Mouse (Mus musculus) natural killer cell, adult 2 months (primary cell): ENCODE results near the gene Camta2.
A peak's percentile ranks its signal among the peaks of the same experiment; 100 is the strongest.

Source experiments
- DNase-seq, 2 experiments: peaks; one replicate each; pipeline ENCODE4 v3.0.0; 2022; ENCODE audit warnings: low spot score in 2 of 2

Camta2 gene

DNA sequence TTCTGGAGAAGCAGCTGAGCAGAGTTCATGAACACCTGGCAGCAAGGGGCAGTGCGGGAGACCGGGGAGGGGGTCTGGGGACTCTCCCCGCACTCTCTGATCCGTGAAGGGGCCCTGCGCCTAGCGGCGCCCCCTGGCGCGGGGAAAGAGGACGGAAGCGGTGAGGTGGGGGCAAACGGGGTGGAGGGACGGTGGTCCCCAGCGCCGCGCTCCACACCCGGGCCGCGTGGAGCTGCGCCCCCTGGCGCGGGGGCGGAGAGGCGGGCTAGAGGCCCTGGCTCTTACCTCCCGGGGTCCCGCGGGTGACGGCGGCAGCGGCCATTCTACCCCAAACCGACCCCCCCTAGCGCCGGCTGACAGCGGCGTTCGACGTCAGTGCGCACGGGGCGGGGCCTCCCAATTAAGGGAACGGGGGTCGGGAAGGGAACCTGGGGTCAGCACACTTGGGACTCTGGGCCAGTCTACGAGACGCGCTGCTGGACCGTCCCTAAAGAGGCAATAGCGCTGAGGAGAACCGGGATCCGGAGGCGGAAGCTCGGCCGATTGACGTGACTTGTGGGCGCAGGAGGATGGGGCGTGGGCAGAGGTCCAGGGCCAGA, at the start of gene Camta2:
Gene Camta2 (minus strand): TSS at position 505 of the 599 bp plus-strand sequence.
- DNase-seq, result peak; percentile 77 to 78

DNA sequence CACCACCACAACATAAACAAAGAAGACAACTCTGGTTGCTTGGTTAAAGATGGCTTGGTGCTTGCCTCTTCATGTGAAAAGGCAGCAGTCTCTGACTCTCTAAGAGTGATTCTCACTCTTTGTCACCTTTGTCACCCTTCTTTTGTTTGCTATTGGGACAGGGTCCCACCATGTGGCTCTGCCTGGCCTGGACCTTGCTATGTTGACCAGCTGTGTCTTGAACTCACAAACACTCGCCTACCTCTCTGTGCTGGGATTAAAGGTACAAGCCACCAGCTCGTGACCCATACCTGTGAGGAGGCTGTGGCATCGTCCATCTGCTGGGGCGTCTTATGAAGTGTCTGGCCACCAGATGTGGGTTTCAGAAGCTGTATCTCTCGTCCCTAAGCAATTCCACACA, 45.4 kb upstream of the Camta2 start:
- DNase-seq, result no peak

DNA sequence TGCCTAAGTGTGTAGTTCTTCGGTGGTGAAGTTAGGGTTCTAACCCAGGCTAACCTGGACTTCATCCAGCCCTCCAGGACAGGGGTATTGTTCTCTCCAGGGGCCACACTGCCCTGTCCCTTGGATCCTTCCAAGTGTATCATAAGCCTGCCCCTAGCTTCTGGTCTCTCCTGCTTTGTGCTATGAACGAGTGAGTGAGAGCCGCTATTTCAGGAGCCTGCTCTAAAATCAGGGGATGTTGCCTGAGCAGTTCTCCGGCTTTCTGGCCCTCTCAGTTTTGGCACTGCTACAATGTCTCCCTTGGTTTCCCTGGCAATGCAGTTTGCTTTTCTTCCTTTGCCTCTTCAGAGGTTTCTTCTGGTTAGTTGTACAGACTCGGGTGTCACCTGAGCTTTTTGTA, 43.3 kb upstream of the Camta2 start:
- no peak for DNase-seq

- DNase-seq, result no peak
These were observed 42.6 kb upstream of the Camta2 start for GRCm38 (mm10) chr11:70730427-70731038.

- DNase-seq, result no peak
These were observed 39.5 kb upstream of the Camta2 start for GRCm38 (mm10) chr11:70727385-70727784.

DNA sequence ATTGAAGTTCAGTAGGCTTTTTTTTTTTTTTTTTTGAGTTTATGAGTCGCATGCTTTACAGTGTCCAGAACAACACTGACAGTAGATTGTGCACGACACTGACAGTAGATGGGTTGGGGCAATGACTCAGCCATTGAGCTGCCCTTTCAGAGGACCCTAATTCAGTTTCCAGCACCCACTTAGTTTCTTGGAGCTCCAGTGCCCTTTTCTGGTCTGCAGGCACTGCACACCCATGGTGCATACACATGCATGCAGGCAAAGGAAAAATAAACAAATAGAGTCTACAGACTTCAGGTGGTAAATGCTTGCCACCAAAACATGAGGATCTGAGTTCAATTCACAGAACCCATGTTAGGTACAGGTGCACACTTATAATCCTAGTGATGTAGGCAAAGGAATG, 38.7 kb upstream of the Camta2 start:
- no peak for DNase-seq

DNA sequence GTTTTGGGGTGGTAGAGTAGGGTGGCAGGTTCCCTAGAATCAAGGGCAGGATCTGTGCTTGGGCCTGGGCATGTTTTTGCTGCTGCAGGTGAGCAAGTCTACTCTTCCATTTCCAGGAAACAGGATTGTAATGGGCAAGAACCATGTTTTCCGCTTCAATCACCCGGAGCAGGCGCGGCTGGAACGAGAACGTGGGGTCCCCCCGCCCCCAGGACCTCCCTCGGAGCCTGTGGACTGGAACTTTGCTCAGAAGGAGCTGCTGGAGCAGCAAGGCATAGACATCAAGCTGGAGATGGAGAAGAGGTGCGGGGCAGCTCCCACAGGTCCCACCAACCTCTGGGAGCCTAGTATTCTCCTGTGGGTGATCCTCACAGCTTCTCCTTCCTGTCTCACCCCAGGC, 36.8 kb upstream of the Camta2 start:
- no peak for DNase-seq

DNA sequence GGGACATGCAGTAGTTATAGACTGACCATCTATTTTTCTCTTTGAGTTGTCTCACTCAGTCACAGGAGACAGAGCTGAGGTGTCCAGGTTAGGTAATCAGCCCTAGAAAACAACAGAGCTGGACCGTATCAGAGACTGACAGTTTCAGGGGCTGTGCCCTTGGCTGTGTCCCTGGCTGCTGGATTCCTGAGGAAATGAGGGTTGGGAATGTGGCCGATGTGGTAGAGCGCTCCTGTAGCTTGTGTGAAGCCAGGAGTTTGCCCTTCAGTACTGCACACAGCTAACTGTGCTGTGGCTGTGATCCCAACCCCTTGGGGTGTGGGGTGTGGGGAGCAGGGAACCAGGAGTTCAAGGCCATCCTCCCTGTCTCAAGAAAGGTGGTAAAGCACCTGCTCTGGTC, 33.2 kb upstream of the Camta2 start:
- DNase-seq, result no peak

- peak; percentile 29 to 45 for DNase-seq
These were observed 32.7 kb upstream of the Camta2 start for GRCm38 (mm10) chr11:70720567-70720966.

GRCm38 (mm10) chr11:70718481-70718880, 30.6 kb upstream of the Camta2 start:
- no peak for DNase-seq

DNA sequence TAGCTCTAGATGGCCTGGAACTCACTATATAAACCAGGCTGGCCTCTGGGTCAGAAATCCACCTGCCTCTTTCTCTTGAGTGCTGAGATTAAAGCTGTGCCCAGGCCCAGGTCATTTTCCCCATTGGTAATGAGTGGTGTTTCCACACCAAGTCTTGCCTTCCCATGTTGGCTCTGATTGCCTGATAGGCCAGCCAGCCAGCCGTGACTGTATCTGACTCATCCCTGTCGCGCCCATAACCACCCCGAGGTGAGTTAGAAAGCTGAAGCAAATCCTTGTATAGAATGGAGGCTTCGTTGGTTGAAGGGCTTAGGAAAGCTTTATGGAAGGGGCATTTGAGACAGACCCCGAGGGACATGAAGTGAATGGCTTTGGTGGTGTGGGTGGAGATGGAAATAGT, 27.9 kb upstream of the Camta2 start:
- no peak for DNase-seq

- DNase-seq, result no peak
These were observed 25.3 kb upstream of the Camta2 start for GRCm38 (mm10) chr11:70713222-70713621.

DNA sequence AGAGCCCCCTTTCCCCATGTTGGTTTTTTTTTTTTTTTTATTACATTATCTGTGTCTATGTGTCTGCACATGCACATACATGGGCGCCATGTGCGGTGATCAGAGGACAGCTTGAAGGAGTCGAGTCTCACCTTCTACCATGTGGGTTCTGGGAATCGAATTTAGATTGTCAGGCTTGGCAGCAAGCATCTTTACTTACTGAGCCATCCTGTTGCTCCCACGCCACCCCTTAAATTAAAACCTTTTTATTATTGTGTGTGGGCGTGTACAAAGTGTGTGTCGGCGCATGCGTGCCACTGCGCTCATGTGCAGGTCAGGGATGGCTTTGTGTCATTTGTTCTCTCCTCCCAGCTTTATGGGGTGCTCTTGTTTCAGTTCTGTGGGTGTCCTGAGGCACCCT, 23.1 kb upstream of the Camta2 start:
- no peak for DNase-seq

GRCm38 (mm10) chr11:70706127-70706526, 18.2 kb upstream of the Camta2 start:
- DNase-seq, result no peak

DNA sequence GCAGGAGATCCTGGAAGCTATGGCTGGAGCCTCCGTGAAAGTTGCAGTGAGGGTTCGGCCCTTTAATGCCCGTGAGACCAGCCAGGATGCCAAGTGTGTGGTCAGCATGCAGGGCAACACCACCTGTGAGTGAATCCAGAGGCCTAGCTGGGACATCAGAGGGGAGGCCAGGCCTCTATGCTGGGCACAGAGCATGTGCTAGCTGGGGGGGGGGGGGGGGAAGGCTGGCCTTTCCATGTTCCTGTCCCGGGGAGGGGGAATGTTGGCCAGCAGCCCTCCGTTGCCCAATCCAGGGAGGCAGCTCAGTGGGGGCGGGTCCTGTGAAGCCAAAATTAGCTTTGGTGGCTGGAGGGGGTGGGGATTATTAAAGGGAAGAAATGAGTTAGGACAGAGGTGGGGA, 14.9 kb upstream of the Camta2 start:
- no peak for DNase-seq

- DNase-seq, result no peak
These were observed 14.3 kb upstream of the Camta2 start for GRCm38 (mm10) chr11:70701984-70702733.

GRCm38 (mm10) chr11:70701221-70701955, 13.5 kb upstream of the Camta2 start:
- no peak for DNase-seq

- peak; percentile 44 to 55 for DNase-seq
These were observed 12.7 kb upstream of the Camta2 start for GRCm38 (mm10) chr11:70700613-70701012.

GRCm38 (mm10) chr11:70699722-70700556, 12.0 kb upstream of the Camta2 start, which contains the start of the genes Inca1 and Kif1c:
Gene Inca1 (minus strand): TSS chr11:70700155.
Gene Kif1c (plus strand): TSS chr11:70700548.
- DNase-seq, result peak; percentile 93 to 95

DNA sequence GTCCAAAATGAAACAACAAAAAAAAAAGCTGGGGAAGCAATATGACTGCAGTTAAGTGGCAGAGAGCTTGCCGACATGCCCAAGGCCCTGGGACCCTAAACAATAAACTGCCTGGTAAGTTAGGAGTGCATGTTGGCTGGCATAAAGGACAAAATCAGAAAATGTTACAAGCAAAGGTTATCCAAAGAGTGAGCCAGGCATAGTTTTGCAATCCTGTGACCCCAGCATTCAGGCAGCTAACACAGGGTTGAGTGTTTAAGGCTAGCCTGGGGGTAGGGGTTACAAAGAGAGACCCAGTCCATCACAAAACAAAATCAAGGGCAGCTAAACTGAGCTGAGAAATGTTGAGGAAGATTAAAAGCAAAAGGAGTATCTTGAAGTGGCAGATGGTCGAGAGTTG, 11.1 kb upstream of the Camta2 start:
- DNase-seq, result no peak

- DNase-seq, result peak in 1 of 2 experiments; percentile 35
These were observed 9.5 kb upstream of the Camta2 start for GRCm38 (mm10) chr11:70697376-70697775.
